Mouse (Mus musculus): ENCODE measurements around the gene Ano6. TPM values are rescaled to one million over a fixed set of nuclear protein-coding genes. Genes with fewer than 3 reads are reported as not detected.

Ano6 gene
- total and polyA plus RNA-seq, 3 experiments = 14.9 to 27.0 (median 18.4) TPM

GRCm38 (mm10) chr15:95742955-95743354 is 47.7 kb upstream of the Ano6 start:
- H3K9ac ChIP-seq (ENCODE audit: insufficient read depth, low read depth) = no peak overlapping the region
- DNase-seq (ENCODE audit: extremely low read depth) = no peak
- H3K27ac ChIP-seq (ENCODE audit: insufficient read depth, low read depth) = no peak overlapping the region
- no peaks in the 10 kb centered on the region for H3K27me3 ChIP-seq (replicated peaks)
- in situ Hi-C loops (cut with MboI; ENCODE audit: low pct_ligation_motif_present, low pct_unique_long_range_greater_than_20kb, low sequenced_read_pairs) (no loop called here), dilution Hi-C loops (cut with MboI; ENCODE audit: extremely low pct_ligation_motif_present, extremely low pct_unique_long_range_greater_than_20kb, low sequenced_read_pairs) (no loop called here)
- H3K4me1 ChIP-seq (ENCODE audit: control insufficient read depth in 1 of 2, insufficient read depth in 2 of 2) = peaks cover 11 to 21% of the 10 kb centered on the region in 2 experiments
- TF ChIP-seq MXI1 (IDR thresholded peaks at IDR 0.05; ENCODE audit: low read depth, low read length) = no peak
- TF ChIP-seq POLR2AphosphoS2 (IDR thresholded peaks at IDR 0.05; ENCODE audit: low read depth, low read length) = no peak
- peaks cover 0 to 15% of the 10 kb centered on the region in 2 experiments for H3K36me3 ChIP-seq (replicated peaks in 1 of 2; ENCODE audit: control insufficient read depth in 1 of 2, insufficient read depth in 1 of 2, low read length in 1 of 2)
- no peak overlapping the region for H3K4me3 ChIP-seq (replicated peaks in 1 of 3; ENCODE audit: low read depth in 2 of 3, low read length in 2 of 3, poor library complexity in 1 of 3)
- no peak overlapping the region for H3K4me2 ChIP-seq (ENCODE audit: insufficient read depth, low read depth, poor library complexity, severe bottlenecking)
- H3K9me3 ChIP-seq (replicated peaks; ENCODE audit: low read length) = no peaks in the 10 kb centered on the region
- H3K79me2 ChIP-seq (replicated peaks; ENCODE audit: control insufficient read depth, extremely low read depth, insufficient read depth, poor library complexity, severe bottlenecking) = no peaks in the 10 kb centered on the region

- no peak overlapping the region for H3K9ac ChIP-seq (ENCODE audit: insufficient read depth, low read depth)
- in situ Hi-C loops (cut with MboI; ENCODE audit: low pct_ligation_motif_present, low pct_unique_long_range_greater_than_20kb, low sequenced_read_pairs) = no loop called here
- dilution Hi-C loops (cut with MboI; ENCODE audit: extremely low pct_ligation_motif_present, extremely low pct_unique_long_range_greater_than_20kb, low sequenced_read_pairs) = no loop called here
- TF ChIP-seq PAX5 (IDR thresholded peaks at IDR 0.05; ENCODE audit: low read length) (no peak), JUND (conservative IDR thresholded peaks at IDR 0.05; ENCODE audit: low read depth, low read length) (no peak), CHD1 (IDR thresholded peaks at IDR 0.05; ENCODE audit: low read depth, low read length) (no peak), USF2 (conservative IDR thresholded peaks at IDR 0.05; ENCODE audit: low read depth, low read length) (no peak), MXI1 (IDR thresholded peaks at IDR 0.05; ENCODE audit: low read depth, low read length) (no peak), MYC (IDR thresholded peaks at IDR 0.05; ENCODE audit: low read depth, low read length) (no peak)
- no peak for DNase-seq (ENCODE audit: extremely low read depth)
- no peak overlapping the region for H3K4me2 ChIP-seq (ENCODE audit: insufficient read depth, low read depth, poor library complexity, severe bottlenecking)
- H3K4me3 ChIP-seq (replicated peaks in 1 of 3; ENCODE audit: low read depth in 2 of 3, low read length in 2 of 3, poor library complexity in 1 of 3) = no peak overlapping the region
- H3K27me3 ChIP-seq (replicated peaks) = no peaks in the 10 kb centered on the region
- peaks cover 0 to 16% of the 10 kb centered on the region in 2 experiments for H3K36me3 ChIP-seq (replicated peaks in 1 of 2; ENCODE audit: control insufficient read depth in 1 of 2, insufficient read depth in 1 of 2, low read length in 1 of 2)
- peaks cover 11 to 21% of the 10 kb centered on the region in 2 experiments for H3K4me1 ChIP-seq (ENCODE audit: control insufficient read depth in 1 of 2, insufficient read depth in 2 of 2)
- no peak overlapping the region for H3K27ac ChIP-seq (ENCODE audit: insufficient read depth, low read depth)
- no peaks in the 10 kb centered on the region for H3K79me2 ChIP-seq (replicated peaks; ENCODE audit: control insufficient read depth, extremely low read depth, insufficient read depth, poor library complexity, severe bottlenecking)
- H3K9me3 ChIP-seq (replicated peaks; ENCODE audit: low read length) = no peaks in the 10 kb centered on the region
Measured at GRCm38 (mm10) chr15:95743856-95744255, 46.8 kb upstream of the Ano6 start.

GRCm38 (mm10) chr15:95745346-95746106 is 45.1 kb upstream of the Ano6 start:
- Histone ChIP-seq H3K36me3 (replicated peaks in 1 of 2; ENCODE audit: control insufficient read depth in 1 of 2, insufficient read depth in 1 of 2, low read length in 1 of 2) (peaks cover 0 to 16% of the 10 kb centered on the region in 2 experiments), H3K9ac (ENCODE audit: insufficient read depth, low read depth) (no peak overlapping the region), H3K4me3 (replicated peaks in 1 of 3; ENCODE audit: low read depth in 2 of 3, low read length in 2 of 3, poor library complexity in 1 of 3) (no peak overlapping the region), H3K27ac (ENCODE audit: insufficient read depth, low read depth) (no peak overlapping the region), H3K79me2 (replicated peaks; ENCODE audit: control insufficient read depth, extremely low read depth, insufficient read depth, poor library complexity, severe bottlenecking) (no peaks in the 10 kb centered on the region), H3K4me2 (ENCODE audit: insufficient read depth, low read depth, poor library complexity, severe bottlenecking) (no peak overlapping the region), H3K4me1 (ENCODE audit: control insufficient read depth in 1 of 2, insufficient read depth in 2 of 2) (peaks cover 7 to 13% of the 10 kb centered on the region in 2 experiments), H3K9me3 (replicated peaks; ENCODE audit: low read length) (no peaks in the 10 kb centered on the region), H3K27me3 (replicated peaks) (no peaks in the 10 kb centered on the region)
- TF ChIP-seq MAX (IDR thresholded peaks at IDR 0.05; ENCODE audit: low read length) (no peak), UBTF (IDR thresholded peaks at IDR 0.05; ENCODE audit: low read depth, low read length) (no peak), JUND (conservative IDR thresholded peaks at IDR 0.05; ENCODE audit: low read depth, low read length) (no peak), TCF12 (IDR thresholded peaks at IDR 0.05; ENCODE audit: low read depth, low read length) (no peak), NELFE (IDR thresholded peaks at IDR 0.05; ENCODE audit: low read depth, low read length) (no peak), NRF1 (IDR thresholded peaks at IDR 0.05; ENCODE audit: low read depth, low read length) (no peak), SMC3 (IDR thresholded peaks at IDR 0.05; ENCODE audit: low read depth, low read length) (no peak)
- DNase-seq (ENCODE audit: extremely low read depth) = no peak
- dilution Hi-C loops (cut with MboI; ENCODE audit: extremely low pct_ligation_motif_present, extremely low pct_unique_long_range_greater_than_20kb, low sequenced_read_pairs) = no loop called here
- in situ Hi-C loops (cut with MboI; ENCODE audit: low pct_ligation_motif_present, low pct_unique_long_range_greater_than_20kb, low sequenced_read_pairs) = no loop called here

Data from CH12.LX (cell line).